Mouse (Mus musculus) embryo, embryonic 9.5 days (tissue): ENCODE measurements around the gene Thtpa.
A peak's percentile ranks its signal among the peaks of the same experiment; 100 is the strongest.

Experiments
- DNase-seq: peaks from one replicate; pipeline ENCODE4 v3.0.0-alpha.2; 2017; ENCODE audit errors: extremely low spot score

Thtpa gene

GRCm38 (mm10) chr14:55094704-55095231 lies at the start of gene Thtpa:
Thtpa (plus strand) TSS chr14:55094784.
- DNase-seq = peak; percentile 88

DNA sequence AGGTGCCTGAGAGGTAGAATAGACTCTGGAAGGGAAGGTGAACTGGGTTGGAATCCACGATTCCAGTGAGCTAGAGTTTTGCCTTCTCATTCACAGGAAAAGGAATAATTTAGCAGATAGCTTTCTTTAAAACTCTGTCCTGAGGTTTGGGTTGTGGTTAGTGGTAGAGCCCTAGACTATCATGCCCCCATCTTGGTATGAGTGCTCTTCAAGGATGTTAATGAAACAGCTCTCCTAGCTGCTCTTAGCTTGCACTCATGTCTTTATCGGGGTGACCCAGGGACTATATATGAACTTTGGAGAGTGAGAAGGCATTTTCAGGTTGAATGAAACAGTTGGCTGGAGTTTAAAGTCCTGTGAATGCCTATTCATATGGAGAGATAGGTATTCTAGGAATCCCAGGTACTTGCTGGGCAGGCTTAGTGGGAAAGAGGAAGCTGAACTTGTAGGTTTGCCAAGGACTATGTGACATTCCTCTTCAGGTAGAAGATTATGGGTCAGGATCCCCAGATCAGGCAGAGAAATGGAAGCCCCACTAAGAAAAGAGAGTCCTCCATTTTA lies 46.5 kb upstream of the Thtpa start:
- no peak for DNase-seq

DNA sequence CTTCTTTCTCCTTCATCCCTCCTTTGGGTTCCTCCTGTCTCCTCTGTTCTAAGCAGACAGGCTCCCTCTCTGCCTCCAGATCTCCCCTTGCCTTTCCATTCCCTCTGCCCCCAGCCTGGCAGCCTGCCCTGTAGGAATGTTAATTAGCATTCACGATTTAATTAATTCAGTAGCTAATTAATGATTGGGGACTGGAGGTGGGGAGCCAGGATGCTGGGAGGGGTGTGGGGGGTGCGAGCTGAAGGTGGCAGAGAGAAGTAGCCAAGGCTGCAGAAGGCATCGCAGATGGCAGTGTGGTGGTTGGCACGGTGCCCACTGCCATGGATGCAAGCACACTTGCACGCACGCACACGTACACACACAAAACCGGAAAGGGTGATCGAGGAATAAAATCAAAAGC lies 42.1 kb upstream of the Thtpa start:
- no peak for DNase-seq

- no peak for DNase-seq
Measured at GRCm38 (mm10) chr14:55053050-55053449, 41.5 kb upstream of the Thtpa start.

GRCm38 (mm10) chr14:55053708-55054190 lies 40.8 kb upstream of the Thtpa start:
- no peak for DNase-seq

- DNase-seq = no peak
Measured at GRCm38 (mm10) chr14:55054191-55054749, 40.3 kb upstream of the Thtpa start.

- DNase-seq = no peak
Measured at GRCm38 (mm10) chr14:55055167-55055834, 39.3 kb upstream of the Thtpa start.

- no peak for DNase-seq
Measured at GRCm38 (mm10) chr14:55059009-55059408, 35.6 kb upstream of the Thtpa start.

DNA sequence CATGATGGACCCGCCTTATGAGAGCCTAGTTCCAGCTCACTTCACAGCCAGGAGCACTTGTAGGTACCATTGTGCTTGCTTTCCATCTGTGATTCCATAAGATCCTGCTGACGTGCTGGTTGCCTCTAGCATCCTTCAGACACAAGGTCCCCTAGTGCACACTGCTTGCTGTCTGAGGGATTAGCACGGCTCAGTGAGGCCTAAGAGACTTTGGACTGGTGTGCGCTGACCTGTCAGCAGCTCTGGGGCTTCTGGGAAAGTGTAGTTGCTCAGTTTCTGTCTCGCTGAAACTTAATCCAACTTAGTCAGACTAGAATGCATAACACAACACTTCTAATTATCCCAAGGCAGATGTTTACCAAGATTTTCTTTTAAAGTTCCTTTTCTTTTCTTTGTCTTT lies 34.7 kb upstream of the Thtpa start:
- DNase-seq = no peak

DNA sequence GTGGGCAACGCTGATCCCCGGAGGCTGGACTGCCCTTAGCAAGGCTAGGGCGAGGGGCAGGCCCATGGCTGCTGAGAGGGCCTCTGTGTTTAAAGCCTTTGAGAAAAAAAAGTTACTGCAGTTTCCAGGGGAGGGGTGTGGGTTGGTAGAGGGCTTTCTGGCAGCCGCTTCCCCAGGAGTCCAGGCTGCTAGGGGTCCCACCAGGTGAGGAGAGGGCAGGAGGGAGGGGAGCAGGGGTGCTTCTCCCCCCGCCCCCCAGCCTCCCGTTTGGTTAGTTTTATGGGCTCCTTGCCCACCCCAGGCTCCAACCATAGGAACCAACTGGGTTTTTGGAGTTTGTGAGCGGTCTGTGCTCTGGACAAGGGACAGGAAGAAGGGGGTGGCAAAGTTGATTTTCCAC lies 32.7 kb upstream of the Thtpa start:
- no peak for DNase-seq

- peak; percentile 51 for DNase-seq
Measured at GRCm38 (mm10) chr14:55062626-55063025, 32.0 kb upstream of the Thtpa start.

DNA sequence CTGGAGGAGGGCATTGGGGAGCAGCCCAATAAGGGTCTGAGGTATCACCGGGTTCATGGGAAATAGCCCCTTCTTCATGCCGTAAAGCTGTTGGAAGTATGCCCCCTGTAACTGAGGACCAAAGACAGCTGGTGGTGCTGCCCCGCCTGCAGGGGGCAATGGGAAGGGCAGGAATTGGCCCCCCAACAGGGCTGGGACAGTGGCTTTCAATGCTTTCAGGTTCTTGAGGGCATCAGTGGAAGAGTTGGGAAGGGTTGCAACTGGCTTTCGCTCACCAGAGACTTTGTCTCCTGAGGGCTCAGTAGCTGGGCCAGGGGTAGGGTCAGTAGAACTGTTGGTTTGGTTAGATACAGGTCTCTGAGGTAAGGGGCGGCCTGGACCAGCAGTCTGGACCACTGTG lies 31.5 kb upstream of the Thtpa start:
- DNase-seq = no peak

GRCm38 (mm10) chr14:55063581-55064381 lies 30.8 kb upstream of the Thtpa start:
- no peak for DNase-seq

- DNase-seq = no peak
Measured at GRCm38 (mm10) chr14:55064481-55065370, 29.9 kb upstream of the Thtpa start.

- no peak for DNase-seq
Measured at GRCm38 (mm10) chr14:55065391-55065790, 29.2 kb upstream of the Thtpa start.

DNA sequence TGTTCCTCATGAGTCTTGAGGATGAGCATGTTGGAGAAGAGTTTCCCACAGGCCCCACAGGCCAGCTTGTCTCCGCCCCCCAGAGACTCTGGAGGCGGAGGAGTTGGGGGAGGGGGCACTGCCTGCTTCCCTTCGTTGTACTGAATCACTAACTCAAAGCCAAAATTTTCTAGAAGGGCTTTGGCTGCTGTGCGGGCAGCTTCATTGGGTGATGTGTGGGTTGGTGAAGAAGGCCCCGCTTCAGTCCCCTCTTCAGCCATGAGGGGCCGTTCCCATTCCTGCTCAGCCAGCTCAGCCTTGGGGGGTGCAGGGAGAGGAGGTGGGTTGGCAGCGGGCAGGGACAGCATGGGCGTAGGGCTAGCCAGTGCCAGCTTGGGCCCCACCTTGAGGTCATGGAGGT lies 28.5 kb upstream of the Thtpa start:
- DNase-seq = no peak

GRCm38 (mm10) chr14:55071756-55072155 lies 22.8 kb upstream of the Thtpa start:
- no peak for DNase-seq

DNA sequence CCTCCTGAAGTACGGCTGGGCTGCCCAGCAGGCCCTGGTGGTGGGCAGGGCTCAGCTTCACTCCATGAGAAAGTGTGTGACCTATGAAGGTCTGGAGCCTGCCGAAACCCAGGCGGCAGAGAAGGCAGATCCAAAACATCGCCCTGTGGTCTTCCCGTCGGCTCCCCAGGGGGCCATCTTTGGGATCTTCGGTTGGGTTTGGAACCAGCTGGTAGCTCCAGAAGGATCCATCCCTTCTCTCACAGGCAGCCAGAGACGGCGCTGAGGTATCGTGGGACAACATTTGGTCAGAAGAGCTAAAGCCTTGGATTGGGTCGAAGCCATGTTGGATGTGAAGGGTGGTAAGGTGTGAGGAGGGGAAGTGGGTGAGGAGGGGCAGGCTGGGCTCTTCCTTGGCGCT lies 20.2 kb upstream of the Thtpa start:
- no peak for DNase-seq

DNA sequence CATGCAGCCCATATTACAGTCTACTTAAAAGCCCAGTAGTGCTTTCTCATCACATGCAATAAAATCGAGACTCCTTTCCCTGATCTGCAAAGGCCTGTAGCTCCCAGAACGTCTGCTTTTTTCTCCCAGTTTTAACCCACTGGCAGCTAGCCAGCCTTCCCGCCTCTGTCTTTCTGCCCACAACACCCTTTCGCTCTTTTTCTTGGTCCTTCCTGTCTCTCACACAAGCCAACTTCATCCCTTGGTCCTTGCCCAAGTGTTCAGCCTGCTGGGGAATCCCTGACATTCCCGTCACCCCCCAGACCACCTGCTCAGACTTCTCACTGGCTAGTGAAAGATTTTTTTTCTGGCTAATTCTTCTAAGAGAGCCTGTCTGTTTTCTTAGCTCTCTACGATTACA lies 18.4 kb upstream of the Thtpa start:
- no peak for DNase-seq

DNA sequence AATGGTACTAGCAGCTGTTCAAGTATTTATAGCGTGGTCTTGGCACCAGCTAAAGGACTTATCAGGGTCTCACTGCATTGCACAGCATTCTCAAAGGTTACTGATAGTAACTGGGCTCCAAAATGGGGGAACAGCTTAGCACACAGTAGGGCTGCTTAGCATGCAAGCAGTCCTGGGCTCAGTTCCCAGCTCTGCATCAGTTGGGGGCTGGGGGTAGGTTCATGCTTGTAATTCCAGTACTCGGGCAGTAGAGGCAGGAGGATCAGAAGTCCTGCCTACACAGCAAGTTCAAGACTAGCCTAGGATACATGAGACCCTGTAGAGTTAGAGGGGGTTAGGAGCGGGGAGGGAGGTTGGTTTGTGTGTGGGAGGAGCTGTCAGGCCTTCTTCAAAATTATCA lies 17.6 kb upstream of the Thtpa start:
- DNase-seq = no peak
